Mouse (Mus musculus) right cerebral cortex, postnatal 36 days (tissue): ENCODE results near the gene Ddx20.
A peak's percentile ranks its signal among the peaks of the same experiment; 100 is the strongest.
"Not testable (repeated sequence)": the region's sequence is repeated elsewhere in the genome, so short reads cannot be mapped to it uniquely, and the experiment has no call there.

ENCODE experiments used
- DNase-seq, 2 experiments: peaks; one replicate each; pipeline ENCODE4 v3.0.0; 2022; ENCODE audit warnings: low spot score in 2 of 2, mixed read lengths in 1 of 2

Ddx20 gene

GRCm38 (mm10) chr3:105705061-105705549 is 17.7 kb upstream of the Ddx20 start:
- peak; percentile 82 to 83 for DNase-seq

- peak; percentile 75 to 85 for DNase-seq
Observed at GRCm38 (mm10) chr3:105704031-105705008, 16.9 kb upstream of the Ddx20 start, which contains the start of gene Inka2. Gene Inka2 (plus strand): TSS chr3:105704599.

GRCm38 (mm10) chr3:105703571-105703970 is 16.2 kb upstream of the Ddx20 start:
- no peak for DNase-seq

DNA sequence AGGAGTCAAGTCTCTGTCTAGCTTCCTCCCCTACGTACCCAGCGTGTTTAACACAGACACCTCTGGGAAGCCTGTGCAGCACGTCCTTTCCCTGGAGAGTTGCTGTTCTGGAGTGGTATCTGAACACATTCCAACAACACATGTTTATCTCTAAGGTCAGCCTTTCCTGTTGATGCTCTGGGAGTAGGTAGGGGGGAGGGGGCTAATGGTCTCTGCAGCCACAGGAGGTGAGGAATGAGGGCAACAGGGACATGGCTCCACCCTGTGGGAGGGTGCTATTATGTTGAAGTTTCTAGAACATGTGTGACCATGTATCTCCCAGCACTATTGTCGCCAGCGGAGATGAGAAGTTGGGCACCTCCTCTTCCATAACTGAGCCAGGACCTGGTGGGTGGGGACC is 14.0 kb upstream of the Ddx20 start:
- DNase-seq = no peak

DNA sequence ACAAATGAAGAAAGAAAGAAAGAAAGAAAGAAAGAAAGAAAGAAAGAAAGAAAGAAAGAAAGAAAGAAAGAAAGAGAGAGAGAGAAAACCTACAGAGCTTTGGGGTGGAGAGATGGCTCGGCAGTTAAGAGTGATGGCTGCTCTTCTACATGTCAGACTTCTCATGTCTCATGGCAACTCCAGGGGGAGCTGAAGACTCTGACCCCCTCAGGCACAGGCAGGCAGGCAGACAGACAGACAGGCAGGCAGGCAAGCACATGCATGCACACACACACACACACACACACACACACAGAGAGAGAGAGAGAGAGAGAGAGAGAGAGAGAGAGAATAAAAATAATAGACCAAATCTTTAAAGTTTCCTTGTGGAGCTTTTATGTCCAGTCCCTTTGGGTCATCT is 13.4 kb upstream of the Ddx20 start:
- DNase-seq = not testable (repeated sequence)

GRCm38 (mm10) chr3:105699241-105699933 is 12.0 kb upstream of the Ddx20 start:
- no peak for DNase-seq

GRCm38 (mm10) chr3:105698311-105698710 is 10.9 kb upstream of the Ddx20 start:
- DNase-seq = no peak

- DNase-seq = no peak
Observed at GRCm38 (mm10) chr3:105697148-105697441, 9.7 kb upstream of the Ddx20 start.

- DNase-seq = no peak
Observed at GRCm38 (mm10) chr3:105696387-105697147, 9.2 kb upstream of the Ddx20 start.

GRCm38 (mm10) chr3:105695476-105696386 is 8.4 kb upstream of the Ddx20 start:
- peak in 1 of 2 experiments; percentile 33 for DNase-seq

DNA sequence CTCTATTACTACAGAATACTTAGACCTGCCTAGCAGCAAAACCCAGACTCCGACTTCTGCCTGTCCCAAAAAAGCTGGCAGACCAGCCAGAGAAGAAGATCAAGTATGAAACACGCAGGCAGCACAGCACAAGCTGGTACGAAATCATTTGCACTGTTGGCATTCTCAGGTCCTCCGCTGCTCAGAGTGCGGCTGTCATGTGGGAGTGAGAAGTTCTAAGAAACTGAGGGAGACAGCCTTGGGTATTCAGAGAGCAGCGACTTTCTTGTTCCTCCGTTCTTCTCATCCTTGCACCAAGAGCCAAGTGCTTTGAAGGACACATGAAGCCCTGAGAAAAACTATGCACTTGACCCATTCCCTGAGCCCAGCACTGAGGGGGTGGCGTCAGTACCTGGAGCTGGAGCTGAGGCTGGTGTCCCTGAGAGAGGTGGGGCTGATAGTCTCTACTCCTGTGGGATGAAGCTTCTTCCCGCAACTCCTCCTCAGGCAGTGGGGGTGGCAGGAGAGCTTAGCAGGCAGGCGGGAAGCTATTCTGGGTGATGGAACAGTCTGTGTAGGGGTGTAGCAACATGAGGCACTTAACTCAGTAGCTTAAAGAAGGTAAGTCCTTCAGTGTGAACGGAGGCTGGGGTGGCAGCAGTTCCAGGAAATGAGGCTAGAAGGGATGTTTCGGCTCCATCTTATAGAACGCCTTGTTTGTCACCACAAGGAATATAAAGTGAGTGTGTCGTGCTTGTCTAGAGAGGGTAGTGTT is 6.1 kb upstream of the Ddx20 start:
- peak; percentile 84 to 94 for DNase-seq

GRCm38 (mm10) chr3:105688536-105688935 is 1.2 kb upstream of the Ddx20 start:
- DNase-seq = no peak

DNA sequence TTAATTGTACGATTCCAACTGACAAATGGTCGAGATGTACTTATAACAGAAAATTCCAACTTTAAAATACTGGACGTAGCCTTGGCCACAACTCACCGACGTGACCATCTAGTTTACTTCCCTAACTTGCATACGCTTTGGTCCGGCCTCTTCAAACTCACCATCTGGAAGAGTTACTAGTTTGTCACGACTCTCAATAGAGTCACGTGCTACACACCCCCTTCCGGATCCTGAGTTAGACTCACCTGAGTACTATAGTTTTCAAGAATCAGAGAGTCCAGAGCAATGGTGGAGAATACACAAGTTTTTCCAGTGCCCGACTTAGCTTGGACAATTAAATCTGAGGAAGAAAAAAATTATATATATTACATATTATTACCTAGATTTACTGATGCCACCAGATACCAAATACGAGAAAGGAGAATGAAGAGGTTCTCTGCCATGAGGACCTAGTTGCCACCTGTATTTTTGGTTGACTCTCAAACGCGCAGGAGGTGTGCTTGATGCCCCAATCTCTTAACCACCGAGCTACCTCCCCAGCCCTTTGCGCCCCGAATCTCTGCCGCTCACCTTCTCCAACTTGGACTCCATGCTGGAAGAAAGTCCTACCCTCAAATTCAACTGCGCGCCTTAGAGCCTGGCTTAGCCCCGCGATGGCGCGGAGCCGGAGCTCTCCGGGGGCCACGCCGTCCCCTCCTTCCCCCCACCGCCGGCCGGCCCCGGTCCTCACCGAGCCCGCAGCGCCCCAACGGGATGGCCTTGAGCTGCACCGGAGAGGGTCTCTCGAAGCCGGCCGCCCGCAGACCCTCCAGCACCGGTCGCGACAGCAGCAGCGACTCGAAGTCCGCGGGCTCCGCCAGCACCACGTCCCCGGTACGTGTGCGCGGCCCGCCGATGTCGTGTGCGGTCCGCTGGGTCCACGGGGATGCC is 715 bp downstream of the Ddx20 start:
- no peak for DNase-seq

GRCm38 (mm10) chr3:105680346-105680745 is 7.0 kb downstream of the Ddx20 start:
- DNase-seq = no peak

DNA sequence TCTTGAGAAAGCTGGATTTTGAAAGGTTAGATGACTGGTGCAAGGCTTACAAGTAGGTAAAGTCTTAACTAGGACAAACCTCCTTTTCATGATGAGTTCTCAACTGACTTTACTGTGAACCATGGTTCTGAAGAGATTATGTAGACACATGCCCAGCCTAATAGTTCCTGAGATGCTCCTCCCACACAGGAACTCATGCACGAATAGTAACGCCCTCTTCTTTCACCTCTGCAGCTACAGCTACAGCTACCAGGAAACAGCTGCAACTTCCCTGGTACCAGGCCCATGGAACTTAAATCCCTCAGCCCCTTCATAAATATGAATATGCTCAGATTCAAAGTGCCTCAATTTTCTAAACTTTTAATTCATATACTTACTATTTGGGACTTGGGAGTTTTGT is 11.4 kb downstream of the Ddx20 start:
- DNase-seq = no peak

DNA sequence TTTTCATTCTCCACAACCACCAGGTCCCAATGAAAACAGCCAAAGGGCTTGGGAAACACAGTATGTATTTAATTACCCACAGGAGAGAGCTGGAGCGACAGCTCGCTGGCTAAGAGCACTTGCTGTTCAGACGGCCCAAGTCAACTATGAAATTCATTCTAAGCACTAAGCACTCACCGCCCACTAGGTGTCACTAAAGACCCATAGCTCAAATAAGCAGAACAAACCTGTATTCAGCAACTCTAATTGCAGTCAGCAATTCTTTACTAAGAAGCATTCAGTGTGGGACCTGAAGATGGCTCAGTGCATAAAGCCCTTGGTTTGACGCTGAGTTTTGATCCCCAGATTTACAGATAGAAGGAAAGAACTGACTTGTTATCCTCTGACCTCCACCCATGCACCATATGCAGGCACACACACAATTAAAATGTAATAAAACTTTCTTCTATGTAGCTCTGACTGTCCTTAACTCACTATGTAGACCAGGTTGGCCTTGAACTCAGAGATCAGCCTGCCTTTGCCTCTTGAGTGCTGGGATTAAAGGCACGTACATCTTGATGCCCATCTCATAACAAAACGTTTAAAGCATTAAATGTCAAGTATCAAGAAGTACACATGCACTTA is 12.7 kb downstream of the Ddx20 start:
- DNase-seq = peak in 1 of 2 experiments; percentile 60

DNA sequence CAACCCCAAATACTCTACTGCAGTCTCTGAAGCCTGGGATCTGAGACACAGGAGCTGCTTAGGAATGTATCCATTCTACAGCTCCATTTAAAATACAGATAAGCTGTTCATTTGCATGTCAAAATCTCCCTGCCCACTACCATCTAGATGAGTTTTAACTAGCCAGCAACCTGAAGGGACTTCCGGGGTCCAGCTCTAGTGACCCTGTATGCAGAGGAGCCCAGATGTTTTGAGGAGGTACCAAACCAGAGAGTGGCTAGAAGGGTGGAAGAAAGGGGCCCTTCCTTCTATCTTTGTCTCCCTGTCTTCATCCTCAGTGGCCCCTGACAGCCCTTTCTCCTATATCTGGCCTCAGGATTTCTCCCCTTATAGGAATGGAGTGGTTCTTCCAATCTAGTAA is 16.6 kb downstream of the Ddx20 start:
- no peak for DNase-seq

DNA sequence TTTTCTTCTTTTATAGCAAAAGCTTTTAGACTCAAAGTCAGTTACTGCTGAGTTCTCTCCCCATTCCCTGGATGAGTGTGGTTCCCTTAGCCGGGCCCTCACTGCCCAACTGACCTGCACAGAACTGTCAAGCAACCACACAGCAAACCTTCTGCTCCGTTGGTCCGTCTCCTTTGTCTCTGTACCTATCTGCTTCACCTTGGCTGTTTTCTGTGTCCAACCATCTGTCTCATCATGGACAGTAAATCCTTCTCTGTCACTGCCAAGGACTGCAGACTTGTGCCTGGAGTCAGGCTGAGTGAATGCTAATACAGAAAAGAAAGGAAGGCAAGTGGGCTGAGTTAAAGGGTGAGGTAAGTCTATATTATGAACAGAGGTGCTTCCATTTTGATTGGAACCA is 17.6 kb downstream of the Ddx20 start:
- DNase-seq = no peak

- peak; percentile 32 to 37 for DNase-seq
Observed at GRCm38 (mm10) chr3:105668161-105668560, 19.2 kb downstream of the Ddx20 start.
